Mouse (Mus musculus) small intestine, adult 2 months (tissue): ENCODE measurements around the gene Pde4b.

Source experiments
- CTCF ChIP-seq: fragments of 200-500 bp; IDR thresholded peaks from 2 replicates; pipeline ENCODE4 v1.5.1; 2012; ENCODE audit warnings: low read depth, mild to moderate bottlenecking, control low read depth, inconsistent platforms, low read length, moderate library complexity, mixed read lengths; ENCODE audit not compliant: insufficient replicate concordance, insufficient read length; ENCODE audit errors: extremely low read depth
- POLR2A ChIP-seq: fragments of 200-500 bp; IDR thresholded peaks from 2 replicates; pipeline ENCODE4 v1.6.1; 2012; ENCODE audit warnings: low read depth, mild to moderate bottlenecking, control low read depth, inconsistent platforms, low read length, moderate library complexity

DNA sequence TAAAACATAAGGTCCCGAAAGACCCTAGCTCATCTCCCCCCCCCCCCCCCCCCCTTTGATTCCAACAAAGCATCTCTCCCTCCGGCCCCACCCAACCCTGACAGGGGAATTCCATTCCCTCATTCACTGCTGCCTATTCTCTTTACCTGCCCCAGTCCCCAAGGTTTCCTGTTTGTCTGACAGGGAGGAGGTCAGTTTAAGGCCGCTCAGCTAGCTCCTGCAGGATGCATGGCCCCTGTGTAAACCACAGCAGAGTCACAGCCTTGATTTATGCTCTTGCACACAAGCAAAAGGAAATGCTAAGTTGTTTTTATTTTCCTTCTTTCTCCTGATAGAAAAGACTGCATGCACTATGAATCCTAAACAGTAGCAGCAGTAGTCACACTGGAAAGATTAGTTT is 516.6 kb downstream of the Pde4b start:
- no peak for TF ChIP-seq POLR2A
- no peak for TF ChIP-seq CTCF
